Mouse (Mus musculus) B cell, adult (primary cell): ENCODE data around the gene Cfhr2. TPM values are rescaled to one million over a fixed set of nuclear protein-coding genes. Genes with fewer than 3 reads are reported as not detected.

Experiments
- total RNA-seq: library from RNA; stranded (reverse); gene quantifications from 4 replicates; pipeline ENCODE4 v1.2.4, GENCODE M21; 2023; ENCODE audit not compliant: inconsistent age

Gene Cfhr2
- not detected in 4 replicates for total RNA-seq

DNA sequence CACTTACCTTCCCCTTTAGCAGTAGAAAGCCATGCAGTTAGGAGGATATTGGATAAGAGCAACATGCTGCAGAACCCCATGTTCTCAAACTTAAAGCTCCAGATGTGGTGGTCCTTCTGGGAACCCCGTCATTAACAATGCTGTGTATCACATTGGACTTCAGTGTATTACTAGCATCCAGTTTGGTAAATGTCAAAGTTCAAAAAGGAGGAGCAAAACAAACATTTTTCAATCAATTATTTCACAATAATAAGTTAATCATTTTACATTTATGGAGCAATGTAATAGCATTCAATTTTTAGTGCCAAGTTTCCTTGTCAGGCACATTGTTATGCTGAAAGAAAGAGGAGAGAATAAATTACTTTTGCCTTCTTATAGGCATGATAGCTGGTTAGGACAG, at the start of gene Cfhr2:
Cfhr2 (minus strand) TSS at position 155 of the 400 bp plus-strand sequence.

DNA sequence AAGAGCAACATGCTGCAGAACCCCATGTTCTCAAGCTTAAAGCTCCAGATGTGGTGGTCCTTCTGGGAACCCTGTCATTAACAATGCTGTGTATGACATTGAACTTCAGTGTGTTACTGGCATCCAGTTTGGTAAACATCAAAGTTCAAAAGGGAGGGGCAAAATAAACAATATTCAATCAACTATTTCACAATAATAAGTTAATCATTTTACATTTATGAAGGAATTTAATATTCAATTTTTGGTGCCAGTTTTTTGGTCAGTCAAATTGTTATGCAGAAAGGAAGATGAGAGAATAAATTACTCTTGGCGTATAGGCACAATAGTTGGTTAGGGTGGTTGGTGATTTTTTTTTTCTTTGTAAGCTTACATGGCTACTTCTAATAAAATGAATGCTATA, 77.4 kb downstream of the Cfhr2 start, which contains the start of gene Gm4788:
Gm4788 (minus strand) TSS at position 101 of the 400 bp plus-strand sequence.

Other genes starting within 250 kb of the Cfhr2 start
- not detected in 4 replicates for gene Gm4788, start 77.5 kb downstream of the Cfhr2 start, total RNA-seq